In genomic region chr17:46063283-46063973, GRCm38 (mm10) we compare ENCODE assay signal across 7 mouse cellular contexts. TPM values are rescaled to one million over a fixed set of nuclear protein-coding genes. Genes with fewer than 3 reads are reported as not detected.
A peak's percentile ranks its signal among the peaks of the same experiment; 100 is the strongest.
DNase-seq lines count a peak whose midpoint lies in the region; ATAC-seq lines count a peak whose summit lies in the region.

No protein-coding gene starts in this region.

- peak; percentile 94 for ATAC-seq in common myeloid progenitor, adult 5-6 weeks (replicated peaks; ENCODE audit: low read depth, poor library complexity, severe bottlenecking)
- peak; percentile 48; the same call in 1 of the 2 replicates for ATAC-seq in hindbrain, embryonic 12.5 days (ENCODE audit: low FRiP score)
- ATAC-seq in liver, embryonic 12.5 days, result peak; percentile 70
- no peak for ATAC-seq in neural tube, embryonic 11.5 days (ENCODE audit: insufficient read depth, low FRiP score, low TSS enrichment)

- H3K9ac ChIP-seq in hindbrain, embryonic 12.5 days, result peak overlapping the region; percentile 10; the same call in 1 of the 2 replicates
- no peak overlapping the region for H3K9ac ChIP-seq in liver, embryonic 12.5 days
- H3K9ac ChIP-seq in neural tube, embryonic 11.5 days (ENCODE audit: low read length), result no peak overlapping the region; the same call in 1 of the 2 replicates

- H3K4me2 ChIP-seq in hindbrain, embryonic 12.5 days (replicated peaks), result no peak overlapping the region; the same call in 1 of the 2 replicates
- H3K4me2 ChIP-seq in liver, embryonic 12.5 days, result no peak overlapping the region
- H3K4me2 ChIP-seq in neural tube, embryonic 11.5 days (ENCODE audit: low read depth), result no peak overlapping the region

- WGBS in forebrain, embryonic 10.5 days, result 37% methylated on average over 10 of the region's 10 CpGs
- 34% methylated on average over 10 of the region's 10 CpGs for WGBS in hindbrain, embryonic 12.5 days
- 32% methylated on average over 10 of the region's 10 CpGs for WGBS in liver, embryonic 12.5 days (ENCODE audit: insufficient replicate concordance)
- 39% methylated on average over 10 of the region's 10 CpGs for WGBS in neural tube, embryonic 11.5 days

- no peak overlapping the region for H3K4me3 ChIP-seq in forebrain, embryonic 10.5 days
- H3K4me3 ChIP-seq in hindbrain, embryonic 12.5 days, result no peak overlapping the region
- no peak overlapping the region for H3K4me3 ChIP-seq in liver, embryonic 12.5 days
- H3K4me3 ChIP-seq in neural tube, embryonic 11.5 days (ENCODE audit: low read depth, low read length), result no peak overlapping the region

- DNase-seq in forebrain, embryonic 10.5 days (ENCODE audit: extremely low spot score, low spot score), result peak; percentile 31
- DNase-seq in neural tube, embryonic 11.5 days (ENCODE audit: low spot score), result peak; percentile 58
- DNase-seq in spleen, adult 18-20 months, result no peak
- no peak for DNase-seq in cerebellum, postnatal 36 days

- no peaks in the 10 kb centered on the region for H3K27me3 ChIP-seq in forebrain, embryonic 10.5 days (ENCODE audit: poor library complexity, severe bottlenecking)
- H3K27me3 ChIP-seq in hindbrain, embryonic 12.5 days, result no peaks in the 10 kb centered on the region
- H3K27me3 ChIP-seq in liver, embryonic 12.5 days (replicated peaks), result 0 out of 2 replicates have a peak, but pooled peaks cover 4% of the 10 kb centered on the region
- no peaks in the 10 kb centered on the region for H3K27me3 ChIP-seq in neural tube, embryonic 11.5 days (ENCODE audit: control insufficient read depth, insufficient read depth, low read length)

- H3K4me1 ChIP-seq in forebrain, embryonic 10.5 days, result peaks cover 15% of the 10 kb centered on the region
- peaks cover 14% of the 10 kb centered on the region for H3K4me1 ChIP-seq in hindbrain, embryonic 12.5 days
- peaks cover 9% of the 10 kb centered on the region for H3K4me1 ChIP-seq in liver, embryonic 12.5 days
- H3K4me1 ChIP-seq in neural tube, embryonic 11.5 days (ENCODE audit: control insufficient read depth, insufficient read depth, low read length), result 0 out of 2 replicates have a peak, but pooled peaks cover 4% of the 10 kb centered on the region

- H3K9me3 ChIP-seq in forebrain, embryonic 10.5 days, result no peaks in the 10 kb centered on the region
- H3K9me3 ChIP-seq in hindbrain, embryonic 12.5 days (replicated peaks), result no peaks in the 10 kb centered on the region
- no peaks in the 10 kb centered on the region for H3K9me3 ChIP-seq in liver, embryonic 12.5 days (replicated peaks)
- H3K9me3 ChIP-seq in neural tube, embryonic 11.5 days (ENCODE audit: control insufficient read depth, low read length), result no peaks in the 10 kb centered on the region

- H3K27ac ChIP-seq in forebrain, embryonic 10.5 days, result peak overlapping the region; percentile 69
- peak overlapping the region; percentile 2; the same call in 1 of the 2 replicates for H3K27ac ChIP-seq in hindbrain, embryonic 12.5 days
- H3K27ac ChIP-seq in liver, embryonic 12.5 days, result no peak overlapping the region
- no peak overlapping the region for H3K27ac ChIP-seq in neural tube, embryonic 11.5 days (ENCODE audit: low read depth, low read length)

- no peaks in the 10 kb centered on the region for H3K36me3 ChIP-seq in forebrain, embryonic 10.5 days (replicated peaks)
- H3K36me3 ChIP-seq in hindbrain, embryonic 12.5 days, result no peaks in the 10 kb centered on the region
- H3K36me3 ChIP-seq in liver, embryonic 12.5 days, result no peaks in the 10 kb centered on the region
- no peaks in the 10 kb centered on the region for H3K36me3 ChIP-seq in neural tube, embryonic 11.5 days (ENCODE audit: control insufficient read depth, insufficient read depth, low read length)

RNA-seq across cellular contexts. Expression of gene Vegfa, which starts 31.3 kb away (rescaled TPM):
- 13.2 and 17.9 TPM in 2 replicates for total RNA-seq in common myeloid progenitor, adult 5-6 weeks (2017)
- 2.4 and 2.5 TPM in 2 replicates for polyA plus RNA-seq in forebrain, embryonic 10.5 days (2016; fragmentation: Nextera tagmentation; extraction: Ambion mirVana)
- 4.0 and 4.7 TPM in 2 replicates for polyA plus RNA-seq in hindbrain, embryonic 12.5 days (2016; fragmentation: Nextera tagmentation; extraction: Ambion mirVana)
- 3.0 and 3.2 TPM in 2 replicates for polyA plus RNA-seq in liver, embryonic 12.5 days (2016; fragmentation: Nextera tagmentation; extraction: Ambion mirVana)
- polyA plus RNA-seq in neural tube, embryonic 11.5 days (2014; fragmentation: Nextera tagmentation; extraction: Ambion mirVana), result 2.3 and 3.4 TPM in 2 replicates

RNA-seq across cellular contexts. Expression of gene Mrps18a, which starts 47.4 kb away (rescaled TPM):
- 41.5 and 50.5 TPM in 2 replicates for total RNA-seq in common myeloid progenitor, adult 5-6 weeks (2017)
- 152 and 154 TPM in 2 replicates for polyA plus RNA-seq in forebrain, embryonic 10.5 days (2016; fragmentation: Nextera tagmentation; extraction: Ambion mirVana)
- polyA plus RNA-seq in hindbrain, embryonic 12.5 days (2016; fragmentation: Nextera tagmentation; extraction: Ambion mirVana), result 120 and 130 TPM in 2 replicates
- polyA plus RNA-seq in liver, embryonic 12.5 days (2016; fragmentation: Nextera tagmentation; extraction: Ambion mirVana), result 107 and 110 TPM in 2 replicates
- 125 and 128 TPM in 2 replicates for polyA plus RNA-seq in neural tube, embryonic 11.5 days (2014; fragmentation: Nextera tagmentation; extraction: Ambion mirVana)

Comparison
In these comparisons a context has a peak if more than half of its experiments do, and no peak if none do; other contexts are left out.
1. DNase-seq: peak in forebrain, embryonic 10.5 days (single experiment) and neural tube, embryonic 11.5 days (single experiment); none in spleen, adult 18-20 months (0 of 2) and cerebellum, postnatal 36 days (0 of 2).
2. H3K27ac ChIP-seq: peak in forebrain, embryonic 10.5 days (single experiment) and hindbrain, embryonic 12.5 days (single experiment); none in liver, embryonic 12.5 days (single experiment) and neural tube, embryonic 11.5 days (single experiment).